Mouse (Mus musculus) retina, postnatal 1 day (tissue): ENCODE measurements at regions not wholly inside any gene's neighbourhood (a gene's known extent, or its start where the extent isn't known, plus 50 kb on each side); places are given as distances from the start of the nearest gene placed in this dataset.

Experiments
- DNase-seq: peaks from one replicate; pipeline ENCODE4 v3.0.0-alpha.2; 2012

DNA sequence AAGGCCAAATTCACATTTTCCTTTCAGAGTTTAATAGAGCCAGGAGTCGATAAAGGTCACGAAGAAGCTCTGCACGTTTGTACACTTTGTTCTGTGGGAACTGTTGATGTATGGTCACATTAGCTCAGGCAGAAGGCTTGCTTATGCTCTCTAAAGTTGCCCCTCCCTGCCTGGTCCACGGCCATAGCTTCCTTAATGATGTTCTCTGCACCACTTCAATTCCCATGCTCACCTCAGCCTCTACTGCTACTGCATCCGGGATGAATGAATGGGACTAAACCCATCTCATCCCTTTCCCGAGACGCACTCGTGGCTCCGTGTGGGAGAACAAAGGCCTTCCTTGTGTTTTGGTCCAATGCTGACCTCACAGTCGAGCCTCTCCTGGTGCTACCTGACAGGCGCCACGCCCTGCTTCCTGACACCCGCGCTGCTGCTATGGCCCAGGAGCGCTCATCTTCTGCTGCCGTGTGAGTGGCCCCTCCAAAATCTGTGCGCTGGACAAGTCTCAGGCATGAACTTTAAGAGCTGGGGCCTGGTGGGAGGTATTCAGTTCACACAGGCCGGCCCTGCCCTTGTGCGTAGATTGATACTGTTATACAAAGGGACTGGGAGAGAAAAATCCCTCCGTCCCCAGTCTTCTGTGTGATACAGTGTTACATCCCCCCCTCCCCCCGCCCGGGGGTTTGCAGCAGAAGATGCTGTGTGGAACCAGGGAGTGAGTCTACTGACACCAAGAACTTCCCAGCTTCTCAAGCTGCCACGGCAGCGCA lies 386.3 kb upstream of the Trpc7 start:
- DNase-seq = peak; percentile 36

DNA sequence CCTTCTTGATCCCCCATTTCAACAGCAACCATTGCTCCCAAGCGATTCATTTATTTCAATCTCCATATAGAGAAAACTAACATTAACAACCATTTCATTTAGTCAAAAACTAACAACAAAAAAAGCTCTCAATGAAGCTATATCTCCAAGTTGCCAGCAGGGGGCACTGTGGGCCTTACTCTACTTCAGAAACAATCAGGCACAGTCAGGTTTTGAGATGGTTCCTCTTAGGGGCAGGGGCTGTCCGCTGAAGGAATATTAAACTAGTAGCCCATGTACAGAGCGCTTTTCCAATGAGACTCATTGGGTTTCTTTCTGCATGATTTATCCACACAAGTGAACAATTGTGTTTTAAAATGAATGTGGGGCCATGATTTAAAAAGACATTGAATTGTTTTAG lies 385.7 kb upstream of the Trpc7 start:
- peak; percentile 79 for DNase-seq

DNA sequence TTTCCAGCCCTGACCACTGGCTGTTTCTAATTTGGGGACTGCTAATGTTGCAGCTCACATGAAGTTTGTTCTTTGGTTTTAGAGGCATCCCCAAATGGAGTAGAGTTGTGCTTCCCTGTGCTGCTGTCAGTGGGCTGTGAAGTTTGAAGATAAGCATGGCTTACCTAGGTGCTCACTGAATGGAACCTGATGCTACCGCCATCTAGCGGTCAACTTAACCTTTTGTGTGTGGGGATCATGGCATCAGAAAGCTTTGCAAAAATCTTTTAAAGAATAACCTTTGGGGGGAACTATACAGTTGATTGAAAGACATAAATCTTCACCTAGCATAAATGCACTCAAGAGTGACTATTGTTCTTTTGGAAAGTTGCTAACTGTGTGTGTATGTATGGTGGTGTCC lies 382.8 kb upstream of the Trpc7 start:
- peak; percentile 62 for DNase-seq

- DNase-seq = peak; percentile 59
Measured at GRCm38 (mm10) chr13:57277076-57277475, 381.3 kb upstream of the Trpc7 start.

GRCm38 (mm10) chr13:57275871-57276270 lies 380.1 kb upstream of the Trpc7 start:
- no peak for DNase-seq

DNA sequence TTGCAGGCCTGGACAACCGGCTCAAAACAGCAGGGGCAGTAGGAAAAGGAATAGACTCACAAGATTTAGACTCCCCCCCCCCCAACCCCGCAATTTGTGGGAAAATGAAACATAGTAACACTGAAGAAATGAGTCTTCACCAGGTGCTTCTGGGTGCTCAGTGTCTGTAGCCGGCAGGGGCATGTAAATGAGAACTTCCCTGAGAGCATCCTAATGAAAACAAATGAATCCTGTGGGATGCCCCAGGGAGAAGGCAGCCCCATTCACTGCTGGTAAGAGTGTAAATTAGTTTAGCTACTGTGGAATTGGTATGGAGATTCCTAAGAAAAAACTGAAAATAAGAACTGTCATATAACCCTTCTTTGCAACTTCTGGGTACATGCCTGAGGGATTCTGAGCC lies 377.8 kb upstream of the Trpc7 start:
- DNase-seq = no peak

- DNase-seq = peak; percentile 77
Measured at GRCm38 (mm10) chr13:57269614-57270013, 373.8 kb upstream of the Trpc7 start.

GRCm38 (mm10) chr13:57259920-57260319 lies 364.1 kb upstream of the Trpc7 start:
- DNase-seq = peak; percentile 86

GRCm38 (mm10) chr13:57259474-57259873 lies 363.7 kb upstream of the Trpc7 start:
- DNase-seq = no peak

GRCm38 (mm10) chr13:57255920-57256319 lies 360.1 kb upstream of the Trpc7 start:
- DNase-seq = no peak

DNA sequence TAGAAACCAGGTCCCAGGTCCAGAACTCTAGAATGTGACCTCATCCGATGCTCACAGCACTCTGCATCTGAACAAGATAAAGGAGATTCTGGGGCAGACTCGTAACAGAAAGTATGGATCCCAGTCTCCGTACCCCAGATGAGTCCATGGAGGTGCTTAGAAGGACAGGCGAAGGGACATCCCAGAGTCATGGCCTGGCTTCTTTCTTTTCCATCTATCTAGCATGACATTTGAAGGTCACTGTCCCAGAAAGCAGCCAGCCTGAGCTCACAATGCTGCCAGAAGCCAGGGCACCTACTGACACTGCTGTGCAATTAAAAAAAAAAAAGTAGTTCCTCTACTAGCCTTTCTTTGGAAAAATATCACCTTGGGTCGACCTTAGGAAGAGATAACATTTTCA lies 354.1 kb upstream of the Trpc7 start:
- DNase-seq = no peak

- DNase-seq = no peak
Measured at GRCm38 (mm10) chr13:57249401-57249800, 353.6 kb upstream of the Trpc7 start.

- no peak for DNase-seq
Measured at GRCm38 (mm10) chr13:57246238-57246963, 350.6 kb upstream of the Trpc7 start.

- no peak for DNase-seq
Measured at GRCm38 (mm10) chr13:57236917-57237316, 341.1 kb upstream of the Trpc7 start.

GRCm38 (mm10) chr13:57236211-57236610 lies 340.4 kb upstream of the Trpc7 start:
- no peak for DNase-seq

DNA sequence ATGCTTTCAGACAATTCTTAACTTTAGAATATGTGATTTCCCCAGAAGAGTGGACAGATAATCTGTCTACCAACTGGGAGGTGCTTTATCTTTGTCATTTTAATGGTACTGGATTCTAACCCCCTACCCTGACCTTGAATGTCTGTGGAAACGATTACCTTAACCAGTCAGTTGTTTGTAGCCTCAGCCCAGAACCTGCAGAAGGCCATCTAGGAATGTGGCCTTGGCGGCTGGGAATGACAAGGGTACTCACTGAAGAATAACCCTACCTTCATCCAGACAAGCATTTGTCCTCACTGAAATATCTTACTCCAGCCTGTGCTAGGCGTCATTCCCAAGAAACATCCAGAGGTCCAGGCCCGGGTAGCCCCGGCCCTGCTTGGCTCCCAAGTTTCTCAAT lies 337.1 kb upstream of the Trpc7 start:
- DNase-seq = no peak

DNA sequence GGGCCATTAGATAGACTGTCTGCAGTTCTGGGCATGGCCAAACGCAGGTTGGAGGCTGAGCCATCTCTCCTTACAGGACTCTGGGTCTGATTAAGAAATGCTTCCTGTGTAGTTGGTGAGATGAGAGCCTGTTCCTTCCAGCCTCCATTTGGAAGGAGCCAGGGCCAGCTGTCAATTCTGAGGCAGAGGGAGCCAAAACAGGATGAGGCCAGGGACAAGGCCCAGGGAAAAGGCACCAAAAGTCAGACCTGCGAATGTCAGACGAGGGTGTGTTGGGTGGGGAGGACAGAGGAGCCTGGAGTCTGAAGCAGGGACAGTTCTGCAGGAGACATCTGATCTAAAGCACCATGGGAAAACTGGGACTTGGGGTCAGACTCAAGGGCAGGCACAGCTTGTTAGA lies 335.9 kb upstream of the Trpc7 start:
- DNase-seq = no peak

DNA sequence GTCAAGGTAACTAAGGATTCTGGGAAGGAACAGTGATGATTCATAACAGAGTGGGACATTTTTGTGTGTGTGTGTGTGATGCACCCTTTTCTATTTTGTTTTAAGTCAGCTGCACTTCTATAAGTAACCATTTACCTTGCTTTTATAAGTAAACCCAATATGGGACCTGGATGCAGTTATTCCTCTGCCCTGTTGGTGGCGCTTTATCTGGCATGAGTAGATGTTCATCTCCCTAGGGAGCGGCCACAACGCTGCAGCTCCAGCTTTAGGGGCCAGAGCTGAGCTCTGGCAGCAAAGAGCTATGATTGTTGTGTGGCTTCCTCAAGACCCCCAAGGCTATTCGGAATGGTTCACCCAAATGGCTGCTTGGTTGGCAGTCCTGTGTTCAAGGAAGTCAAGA lies 334.5 kb upstream of the Trpc7 start:
- DNase-seq = no peak

DNA sequence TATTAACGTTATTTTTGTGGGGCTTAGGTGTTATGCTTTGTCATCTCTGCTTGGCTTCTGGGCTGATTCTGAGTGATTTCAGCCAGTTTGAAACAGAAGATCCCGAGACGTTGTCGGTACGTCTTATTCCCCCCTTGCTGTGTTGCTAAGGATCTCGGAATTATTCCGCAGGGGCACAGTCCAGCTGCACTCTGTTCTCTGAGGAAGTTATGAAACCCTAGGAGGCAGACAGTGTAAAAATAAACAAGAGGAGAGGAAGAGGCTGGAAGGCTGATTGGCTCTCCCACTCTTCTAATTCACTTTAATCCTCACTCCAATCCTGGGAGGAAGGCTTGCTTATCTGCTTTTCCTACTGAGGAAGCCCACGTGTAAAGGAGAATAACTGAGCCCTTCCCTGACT lies 325.3 kb upstream of the Trpc7 start:
- DNase-seq = no peak

GRCm38 (mm10) chr13:57216161-57216560 lies 320.4 kb upstream of the Trpc7 start:
- DNase-seq = peak; percentile 20

DNA sequence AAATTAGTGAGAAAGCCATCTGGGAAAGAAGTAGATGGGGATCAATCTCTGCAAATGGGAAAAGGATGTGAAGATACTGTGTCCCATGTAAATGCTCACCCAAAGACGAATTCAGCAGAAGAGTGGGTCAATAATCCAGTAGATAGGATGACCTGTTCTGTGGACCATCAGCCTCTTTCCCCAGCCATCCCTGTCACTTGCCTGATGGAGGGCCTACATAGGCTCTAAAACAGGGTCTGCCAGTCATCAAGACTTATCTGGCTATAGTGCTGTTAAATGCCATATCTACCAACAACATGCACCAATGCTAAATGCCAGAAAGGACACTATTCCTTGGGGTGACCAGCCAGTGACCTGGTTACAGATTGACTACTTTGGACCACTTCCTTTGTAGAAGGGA lies 316.5 kb upstream of the Trpc7 start:
- no peak for DNase-seq

GRCm38 (mm10) chr13:57191195-57191594 lies 295.4 kb upstream of the Trpc7 start:
- DNase-seq = no peak

- DNase-seq = peak; percentile 80
Measured at GRCm38 (mm10) chr13:57189246-57189645, 293.5 kb upstream of the Trpc7 start.

DNA sequence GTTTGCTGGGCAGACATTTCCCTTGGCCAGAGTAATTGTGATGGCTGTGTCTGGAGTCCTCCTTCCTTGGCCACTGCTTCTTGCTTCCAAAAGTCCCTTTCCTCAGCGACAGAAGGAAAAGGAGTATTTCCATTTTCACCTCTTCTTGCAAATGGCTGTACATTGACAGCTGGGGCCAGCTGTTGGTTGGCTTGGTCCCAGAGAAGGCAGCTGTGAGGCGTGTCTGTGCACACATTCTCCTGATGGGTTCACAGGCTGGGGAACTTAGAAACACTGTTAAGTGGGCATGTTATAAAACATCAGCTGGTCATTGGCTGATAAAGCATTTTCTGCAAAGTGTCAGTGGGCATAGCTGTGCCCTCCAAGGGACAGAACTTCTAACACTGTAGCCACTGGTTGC lies 290.4 kb upstream of the Trpc7 start:
- DNase-seq = no peak

DNA sequence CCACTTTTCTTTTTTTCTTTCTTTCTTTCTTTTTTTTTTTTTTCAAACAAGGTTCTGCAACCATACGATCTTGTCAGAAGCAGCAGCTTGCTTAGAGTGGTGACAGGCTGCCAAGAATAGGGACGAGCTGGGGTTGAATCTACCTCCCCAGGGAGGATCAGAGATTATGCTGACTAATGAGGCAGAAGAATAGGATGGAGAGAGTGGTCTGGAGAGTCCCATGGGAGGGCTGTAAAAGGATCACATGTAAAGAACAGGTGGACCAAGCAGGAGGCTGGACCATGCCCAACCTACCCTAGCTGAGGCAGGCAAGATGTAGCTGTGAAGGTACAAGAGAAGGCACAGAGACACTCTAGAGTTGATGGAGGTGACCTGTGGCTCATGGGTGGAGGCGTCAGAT lies 274.4 kb upstream of the Trpc7 start:
- no peak for DNase-seq
